Mouse (Mus musculus) liver, adult 2 months (tissue): ENCODE measurements around the gene Palm3.

Source experiments
- CTCF ChIP-seq: fragments of 200-500 bp; IDR thresholded peaks from 2 replicates; pipeline ENCODE4 v1.5.1; 2011; ENCODE audit warnings: low read depth, low read length, control low read depth
- POLR2A ChIP-seq: fragments of 200-500 bp; IDR thresholded peaks from 2 replicates; pipeline ENCODE4 v1.6.1; 2011; ENCODE audit warnings: low read length, control low read depth; ENCODE audit not compliant: insufficient read depth; ENCODE audit errors: extremely low read depth

GRCm38 (mm10) chr8:84042948-84043342 is 21.7 kb downstream of the Palm3 start:
- no peak for TF ChIP-seq POLR2A
- no peak for TF ChIP-seq CTCF
